Mouse (Mus musculus): ENCODE measurements around the gene Tspan2. TPM values are rescaled to one million over a fixed set of nuclear protein-coding genes. Genes with fewer than 3 reads are reported as not detected.

Gene Tspan2
- polyA plus RNA-seq, 3 experiments from 2014 or later: 0.84 to 3.6 (median 1.5) TPM

DNA sequence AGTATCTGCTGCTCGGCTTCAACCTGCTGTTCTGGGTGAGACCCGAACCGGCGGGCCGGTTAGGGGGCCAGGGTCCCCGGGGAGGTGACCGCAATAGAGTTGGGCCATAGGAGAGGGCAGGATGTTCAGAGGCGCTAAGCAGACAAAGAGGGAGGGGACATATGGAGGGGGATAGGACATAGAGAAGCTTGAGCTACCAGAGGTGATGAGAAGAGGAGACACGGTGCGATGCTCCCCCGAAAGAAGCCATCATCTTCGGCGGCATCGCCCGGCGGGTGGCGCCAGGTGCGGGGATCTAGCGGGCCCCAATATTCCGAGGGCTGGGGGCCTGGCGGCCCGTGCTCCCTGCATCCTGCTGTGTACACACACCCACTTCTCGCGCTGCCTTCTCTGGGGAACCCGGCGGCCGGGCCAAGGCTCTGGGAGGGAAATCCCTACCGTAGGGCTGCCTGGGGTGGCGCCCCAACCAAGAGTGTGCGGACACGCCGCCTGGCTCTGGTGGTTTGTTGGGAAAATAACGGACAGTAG is 766 bp downstream of the Tspan2 start:
- ATAC-seq: peak; percentile 51

- ATAC-seq: no peak
Observed at GRCm38 (mm10) chr3:102735638-102736037, 1.3 kb downstream of the Tspan2 start.

GRCm38 (mm10) chr3:102736436-102736835 is 2.1 kb downstream of the Tspan2 start:
- ATAC-seq: no peak

GRCm38 (mm10) chr3:102737106-102737505 is 2.8 kb downstream of the Tspan2 start:
- no peak for ATAC-seq

GRCm38 (mm10) chr3:102738161-102738901 is 4.0 kb downstream of the Tspan2 start:
- peak; percentile 44 for ATAC-seq

GRCm38 (mm10) chr3:102738926-102739325 is 4.6 kb downstream of the Tspan2 start:
- no peak for ATAC-seq

DNA sequence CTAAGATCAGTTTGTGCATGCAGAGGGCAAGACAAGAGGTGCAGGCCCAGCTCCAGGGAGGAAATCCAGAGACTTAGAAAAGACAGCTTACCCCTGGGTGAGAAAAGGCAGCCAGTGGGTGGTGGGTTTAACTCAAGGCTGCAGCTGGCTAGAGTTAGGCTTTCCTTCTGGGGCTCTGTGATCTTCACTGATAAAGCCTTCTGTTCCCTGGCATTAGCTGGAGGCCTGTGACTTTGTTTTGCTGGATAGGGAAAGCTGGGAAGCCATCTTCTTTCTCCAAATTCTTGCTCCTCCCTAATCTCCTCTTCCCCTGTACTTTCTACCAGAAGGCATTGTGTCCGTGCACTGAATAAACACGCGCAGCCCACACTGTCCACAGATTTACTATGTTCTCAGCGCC is 8.4 kb downstream of the Tspan2 start:
- no peak for ATAC-seq

DNA sequence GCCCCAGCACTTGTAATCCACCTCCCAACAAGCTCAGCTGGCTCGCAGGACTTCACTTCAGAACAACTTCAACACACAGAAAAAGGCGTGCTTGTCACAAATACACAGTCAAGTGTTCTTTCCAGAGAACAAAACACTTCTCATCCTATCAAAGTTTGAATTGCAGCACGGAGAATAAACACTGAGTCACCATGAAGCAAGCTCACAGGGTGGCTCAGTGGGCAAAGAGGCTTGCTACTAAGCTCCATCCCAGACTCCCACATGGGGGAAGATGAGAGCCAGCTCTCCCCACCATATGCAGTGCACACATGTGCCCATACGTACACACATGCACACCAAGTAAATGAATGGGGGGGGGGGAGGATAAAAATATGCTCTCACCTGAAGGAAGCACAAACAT is 8.9 kb downstream of the Tspan2 start:
- no peak for ATAC-seq

DNA sequence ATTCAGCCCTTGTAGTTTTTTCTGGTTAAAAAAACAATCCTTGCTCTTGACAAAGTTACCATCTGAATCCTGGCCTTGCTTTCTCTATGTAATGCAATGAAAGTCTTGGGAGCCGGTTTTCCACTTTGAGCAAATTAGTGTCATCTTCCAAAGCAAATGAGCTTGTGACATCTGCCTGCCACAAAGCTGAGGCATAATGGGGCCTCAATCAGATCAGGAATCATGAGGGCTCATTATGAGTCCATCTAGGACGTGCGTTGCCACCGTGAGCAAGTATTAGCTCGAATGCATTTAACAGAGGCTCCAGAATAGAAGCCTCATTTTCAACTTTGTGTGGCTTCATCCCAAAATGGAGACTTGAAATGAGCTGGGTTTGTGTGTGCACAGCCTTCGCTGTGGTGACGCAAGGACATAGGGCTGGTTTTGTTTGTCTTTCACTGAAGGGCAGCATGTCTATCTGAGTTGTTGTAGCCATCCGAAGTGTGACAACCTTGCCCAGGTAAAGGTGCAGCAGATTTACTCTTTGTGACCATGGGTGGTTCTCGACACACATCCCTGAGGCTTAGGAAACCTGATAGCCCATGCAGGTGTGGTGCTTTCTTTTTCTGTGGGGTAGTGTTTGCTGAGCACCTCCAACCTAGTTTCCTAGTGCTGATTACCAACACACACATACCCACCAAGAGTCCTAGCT is 9.6 kb downstream of the Tspan2 start:
- no peak for ATAC-seq

DNA sequence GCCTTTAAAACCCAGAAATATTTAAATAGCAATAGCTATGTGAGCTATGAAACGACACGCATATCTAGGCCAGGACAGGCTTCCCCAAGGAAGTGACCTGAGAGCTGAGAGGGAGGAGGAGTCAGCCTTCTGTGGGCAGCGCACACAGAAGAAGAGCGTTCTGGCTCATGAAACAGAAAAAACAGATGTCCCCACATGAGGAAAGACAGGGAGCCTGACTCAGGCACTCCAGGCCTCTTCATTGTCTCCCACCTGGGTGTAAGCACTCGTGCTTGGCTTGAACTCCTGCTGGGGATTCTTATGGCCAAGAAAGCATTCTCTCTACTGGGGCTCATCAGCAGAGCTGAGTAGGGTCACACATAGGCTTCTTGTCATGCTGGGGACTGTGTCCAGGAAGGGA is 10.3 kb downstream of the Tspan2 start:
- ATAC-seq: no peak

- ATAC-seq: no peak
Observed at GRCm38 (mm10) chr3:102746174-102746573, 11.8 kb downstream of the Tspan2 start.

- ATAC-seq: no peak
Observed at GRCm38 (mm10) chr3:102748038-102748437, 13.7 kb downstream of the Tspan2 start.

- ATAC-seq: no peak
Observed at GRCm38 (mm10) chr3:102748686-102749085, 14.4 kb downstream of the Tspan2 start.

- ATAC-seq: no peak
Observed at GRCm38 (mm10) chr3:102751136-102751535, 16.8 kb downstream of the Tspan2 start.

- ATAC-seq: no peak
Observed at GRCm38 (mm10) chr3:102751536-102751935, 17.2 kb downstream of the Tspan2 start.

DNA sequence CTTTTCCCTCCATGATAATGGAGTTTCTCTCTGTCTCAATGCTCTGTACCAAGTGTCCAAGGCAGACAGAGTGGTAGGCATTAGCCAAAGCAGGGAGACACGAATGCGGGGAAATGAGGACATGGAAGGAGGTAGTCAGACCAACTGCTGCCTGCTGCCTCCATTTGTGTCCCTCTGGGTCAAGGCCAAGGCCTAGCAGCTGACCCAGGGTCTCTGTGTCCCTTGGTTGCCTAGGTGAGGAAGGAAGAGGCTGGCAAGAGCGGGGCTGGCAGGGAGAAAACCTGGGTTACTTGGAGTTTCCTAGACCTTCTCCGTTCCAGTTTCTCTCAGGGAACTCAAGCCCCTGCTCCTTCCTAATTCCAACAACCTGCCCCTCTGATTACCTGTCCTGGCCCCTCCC is 17.7 kb downstream of the Tspan2 start:
- no peak for ATAC-seq

- ATAC-seq: no peak
Observed at GRCm38 (mm10) chr3:102752457-102752856, 18.1 kb downstream of the Tspan2 start.

DNA sequence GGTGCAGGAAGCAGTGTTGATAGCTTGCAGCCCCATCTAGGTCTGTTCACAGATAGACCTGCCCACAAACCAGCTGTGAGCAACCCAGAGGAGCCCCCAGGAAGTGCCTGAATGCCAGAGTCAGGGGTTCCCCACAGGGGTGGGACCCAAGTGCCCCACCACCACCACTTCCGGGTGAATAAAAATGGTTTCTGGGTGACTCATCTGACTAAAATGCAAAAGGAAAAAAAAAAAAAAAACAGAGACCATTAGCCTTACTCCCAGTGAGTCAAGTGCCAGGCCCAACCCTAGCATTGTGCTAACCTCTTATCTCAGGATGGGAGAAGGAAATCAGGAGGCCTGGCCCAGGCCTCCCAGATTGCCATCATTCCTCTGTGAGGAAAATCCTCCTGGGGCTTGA is 21.5 kb downstream of the Tspan2 start:
- peak; percentile 94 for ATAC-seq

GRCm38 (mm10) chr3:102757019-102757418 is 22.7 kb downstream of the Tspan2 start:
- ATAC-seq: no peak

- ATAC-seq: no peak
Observed at GRCm38 (mm10) chr3:102760236-102760635, 25.9 kb downstream of the Tspan2 start.

DNA sequence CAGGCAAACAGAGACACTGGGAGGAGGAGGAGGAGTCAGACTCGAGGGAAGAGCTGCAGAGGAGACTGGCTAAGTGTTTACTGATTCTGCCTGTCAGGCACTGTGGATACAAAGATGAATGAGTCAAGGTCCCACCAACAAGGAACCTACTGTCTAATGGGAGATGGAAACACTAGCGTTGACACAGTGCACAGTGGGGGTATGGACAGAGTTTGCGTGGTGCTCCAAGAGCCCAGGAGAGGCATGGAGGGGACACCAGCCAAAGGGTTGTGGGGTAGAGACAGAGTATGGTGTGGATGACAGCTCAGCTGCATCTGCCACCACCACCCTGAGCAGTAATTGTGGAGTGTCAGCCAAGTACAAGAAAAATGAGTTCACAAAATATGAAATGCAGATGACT is 28.1 kb downstream of the Tspan2 start:
- ATAC-seq: no peak

- ATAC-seq: no peak
Observed at GRCm38 (mm10) chr3:102763713-102764400, 29.5 kb downstream of the Tspan2 start.

- ATAC-seq: no peak
Observed at GRCm38 (mm10) chr3:102764850-102765249, 30.5 kb downstream of the Tspan2 start.
